Mouse (Mus musculus) c-Kit-positive CD71-negative TER-119-negative erythroid progenitor cells, embryonic 14.5 days (primary cell): Measurements from ENCODE around the gene Maea.

Experiments
- DNase-seq: peaks from one replicate; pipeline ENCODE4 v3.0.0-alpha.2; 2013; ENCODE audit warnings: low read depth

Gene Maea

DNA sequence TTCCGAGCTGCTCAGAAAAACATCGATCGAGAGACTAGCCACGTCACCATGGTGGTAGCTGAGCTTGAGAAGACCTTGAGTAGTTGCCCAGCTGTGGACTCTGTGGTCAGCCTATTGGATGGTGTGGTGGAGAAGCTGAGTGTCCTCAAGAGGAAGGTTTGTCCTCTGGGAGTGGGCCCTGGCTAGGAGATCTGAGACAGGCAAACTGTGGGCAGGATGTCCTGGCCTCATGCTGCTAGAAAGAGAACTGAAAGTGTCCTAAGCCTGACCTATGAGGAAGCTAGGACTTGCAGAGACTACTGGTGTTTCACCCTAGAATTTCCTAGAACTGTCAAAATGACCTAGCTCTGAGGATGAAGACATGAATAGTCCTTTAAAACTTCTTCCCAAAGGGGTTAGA lies 23.2 kb downstream of the Maea start:
- no peak for DNase-seq

DNA sequence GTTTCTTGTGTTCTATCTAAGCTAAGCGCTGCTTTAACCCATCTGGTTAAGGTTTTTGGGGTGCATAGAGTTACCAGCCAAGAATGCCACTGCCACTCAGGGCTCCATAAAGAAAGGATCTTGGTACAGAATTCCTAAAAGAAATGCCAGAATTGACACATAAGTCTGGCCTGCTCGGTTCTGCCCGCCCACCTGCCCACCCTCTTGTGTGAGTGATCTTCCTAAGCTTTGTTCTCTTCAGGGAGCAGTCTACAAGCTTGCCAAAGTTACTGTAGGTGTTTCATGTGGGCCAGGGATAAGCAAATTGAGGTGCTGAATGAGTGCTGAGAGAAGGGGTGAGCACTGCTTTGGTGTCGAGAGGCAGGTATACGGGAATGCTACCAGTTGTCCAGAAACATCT lies 28.0 kb downstream of the Maea start:
- no peak for DNase-seq

DNA sequence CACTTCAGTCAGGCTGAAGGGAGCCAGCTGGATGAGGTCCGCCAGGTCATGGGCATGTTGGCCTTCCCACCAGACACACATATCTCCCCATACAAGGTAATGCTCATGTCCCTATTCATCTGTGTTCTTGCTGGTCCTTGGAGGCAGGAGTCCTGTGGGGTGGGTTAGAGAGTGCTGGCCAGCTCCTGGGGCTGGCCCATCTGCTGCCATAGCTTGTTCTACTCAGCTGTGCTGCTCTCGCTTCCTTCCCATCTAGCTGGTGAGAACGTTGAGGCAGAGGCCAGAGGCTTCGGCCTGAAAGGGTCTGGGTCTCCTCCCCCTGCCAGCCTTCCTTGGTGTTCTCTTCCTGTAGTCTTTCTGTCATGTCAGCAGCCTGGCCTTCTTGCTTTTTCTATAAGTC lies 33.3 kb downstream of the Maea start:
- DNase-seq = no peak

DNA sequence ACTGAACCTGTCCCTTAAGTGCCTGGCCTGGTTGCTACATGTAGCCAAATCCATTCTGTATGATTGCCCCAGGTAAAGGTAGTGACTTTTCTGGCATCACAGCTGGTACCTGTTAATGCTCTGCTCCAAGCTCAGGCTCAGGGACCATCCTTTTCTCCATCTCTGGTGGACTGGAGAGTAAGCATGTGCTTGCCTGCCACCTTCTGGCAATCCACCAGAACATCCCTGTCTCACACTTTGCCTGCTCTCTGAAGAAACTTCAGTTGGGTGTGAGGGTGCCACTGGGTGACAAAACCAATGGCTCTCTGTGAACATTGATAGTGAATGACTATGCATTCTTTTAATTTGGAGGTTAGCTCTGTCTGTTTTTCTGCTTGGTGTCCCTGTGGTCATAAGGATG lies 35.8 kb downstream of the Maea start:
- no peak for DNase-seq

DNA sequence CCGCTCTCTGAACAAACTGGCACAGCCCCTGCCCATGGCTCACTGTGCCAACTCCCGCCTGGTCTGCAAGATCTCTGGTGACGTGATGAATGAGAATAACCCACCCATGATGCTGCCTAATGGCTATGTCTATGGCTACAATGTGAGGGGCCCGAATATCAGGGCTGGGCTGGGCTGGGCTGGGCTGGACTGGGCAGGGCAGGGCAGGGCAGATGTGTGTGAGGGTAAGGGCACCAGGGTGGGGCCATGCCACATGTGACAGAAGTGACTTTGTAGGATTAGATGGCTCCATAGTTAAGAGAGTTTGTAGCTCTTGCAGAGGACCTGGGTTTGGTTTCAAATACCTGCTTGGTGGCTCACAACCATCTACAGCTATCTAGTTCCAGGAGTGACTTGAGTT lies 36.4 kb downstream of the Maea start:
- no peak for DNase-seq

DNA sequence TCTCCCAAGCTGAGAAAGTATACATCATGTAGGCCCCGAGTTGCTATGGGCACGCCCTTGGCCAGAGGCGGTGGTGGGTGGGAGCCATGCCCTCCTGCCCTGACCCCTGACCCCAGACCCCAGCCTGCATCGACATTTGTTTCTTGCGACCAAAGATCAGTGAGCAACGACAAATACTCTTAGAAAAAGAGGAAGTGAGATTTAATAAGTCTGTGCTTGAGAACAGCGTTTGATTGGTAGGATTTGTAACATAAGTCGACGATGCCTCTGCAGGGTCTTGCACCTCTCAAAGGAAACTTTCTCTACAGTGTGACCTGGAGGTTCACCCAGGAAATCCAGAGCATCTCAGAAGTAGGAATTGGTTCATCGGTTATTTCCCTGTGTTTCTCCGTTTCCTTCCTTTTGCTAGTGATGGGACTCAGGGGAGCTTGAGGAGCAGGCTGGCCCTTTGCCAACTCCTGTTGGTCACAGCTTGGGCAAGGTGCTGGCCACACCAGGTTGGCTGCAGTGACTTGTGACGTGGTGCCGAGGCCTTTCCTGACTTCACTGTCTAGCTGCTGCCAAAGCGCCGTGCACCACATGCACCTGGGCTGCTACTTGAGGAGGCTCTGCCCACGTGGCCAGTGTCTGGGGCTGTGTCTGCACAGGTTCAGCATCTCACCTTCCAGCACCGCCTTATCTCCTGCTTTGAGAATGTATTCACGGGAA lies 37.2 kb downstream of the Maea start:
- no peak for DNase-seq

DNA sequence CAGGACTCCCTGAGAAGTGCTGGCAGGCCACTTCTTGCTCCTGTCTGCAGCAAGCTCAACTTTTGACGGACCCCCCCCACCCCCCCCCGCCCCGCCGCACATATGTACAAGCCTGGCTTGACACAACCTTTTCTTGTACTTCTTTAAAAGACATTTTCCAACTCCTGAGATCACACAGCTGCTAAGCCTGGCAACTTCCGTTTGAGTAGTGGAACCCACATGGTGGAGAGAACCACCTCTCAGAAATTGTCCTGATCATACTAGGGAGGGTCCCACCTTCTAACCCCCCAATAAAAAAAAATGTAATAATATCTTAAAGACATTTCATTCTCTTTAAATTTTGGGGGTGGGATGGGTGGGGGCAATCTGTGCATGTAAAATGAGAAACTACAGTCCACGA lies 41.9 kb downstream of the Maea start:
- no peak for DNase-seq

DNA sequence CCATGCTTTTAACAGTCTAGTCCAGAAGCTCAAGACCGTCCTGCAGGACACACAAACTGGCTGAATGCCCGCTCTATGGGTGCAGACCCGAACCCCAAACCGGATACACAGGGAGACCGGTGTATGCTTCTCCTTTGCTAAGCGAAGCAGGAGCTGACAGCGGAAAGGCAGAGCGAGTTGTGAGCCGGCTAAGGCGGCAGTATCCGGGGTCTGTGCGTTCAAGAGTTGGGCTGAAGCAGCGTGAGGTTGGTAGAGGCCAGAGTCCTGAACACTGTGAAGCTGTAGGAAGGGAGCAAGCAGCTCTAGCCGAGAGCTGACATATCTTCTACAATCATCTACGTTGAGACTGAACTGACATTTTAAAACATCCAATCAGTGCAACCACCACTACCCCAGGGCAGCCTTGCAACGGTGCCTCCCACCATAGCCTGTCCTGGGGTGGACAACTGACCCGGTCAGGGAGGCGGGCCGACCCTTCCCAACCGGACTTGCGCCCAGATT lies 42.5 kb downstream of the Maea start:
- no peak for DNase-seq

DNA sequence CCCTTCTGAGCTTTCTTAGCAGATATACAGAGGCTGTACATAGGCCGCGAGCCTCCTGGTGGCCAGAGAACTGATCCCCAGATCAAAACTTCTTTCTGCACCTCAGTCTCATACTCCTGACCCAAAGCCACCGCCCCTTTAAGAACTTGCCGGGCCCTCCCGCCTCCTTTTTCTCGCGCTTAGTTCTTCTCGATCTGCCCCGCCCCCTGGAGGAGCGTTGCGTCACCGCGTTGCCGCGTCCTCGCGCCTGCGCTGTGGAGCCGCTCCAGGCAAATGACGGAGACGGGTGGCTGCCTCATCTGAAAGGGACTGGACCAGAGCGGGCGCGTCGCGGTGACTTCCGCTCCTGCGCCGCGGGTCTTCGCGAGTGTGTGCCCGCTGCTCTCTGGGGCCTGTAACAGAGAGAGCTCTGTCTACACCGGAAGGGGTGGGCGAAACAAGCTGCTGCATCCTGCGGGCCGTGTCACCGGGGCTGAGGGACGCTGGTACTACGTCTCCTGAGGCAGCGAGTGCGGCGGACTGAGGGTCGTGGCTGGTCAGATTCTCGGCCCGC lies 43.1 kb downstream of the Maea start, which contains the start of gene Uvssa:
Gene Uvssa, plus strand, starts transcription at position 248 of the 553 bp plus-strand sequence.
- peak; percentile 99 for DNase-seq

DNA sequence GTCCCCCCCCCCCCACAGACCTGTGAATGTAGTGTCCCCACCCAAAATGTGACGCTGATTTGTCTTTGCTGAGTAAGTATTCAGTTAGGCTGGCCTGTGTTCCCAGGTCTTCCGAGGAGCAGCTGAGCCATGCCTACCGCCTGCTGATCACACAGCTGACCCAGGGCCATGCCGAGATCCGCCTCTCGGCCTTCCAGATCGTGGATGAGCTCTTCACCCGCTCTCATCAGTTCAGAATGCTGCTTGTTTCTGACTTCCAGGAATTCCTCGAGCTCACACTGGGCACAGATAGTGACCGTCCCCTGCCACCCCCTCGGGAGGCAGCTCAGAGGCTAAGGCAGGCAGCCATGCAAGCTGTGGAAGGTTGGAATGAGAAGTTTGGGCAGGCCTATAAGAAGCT lies 52.2 kb downstream of the Maea start:
- DNase-seq = no peak

DNA sequence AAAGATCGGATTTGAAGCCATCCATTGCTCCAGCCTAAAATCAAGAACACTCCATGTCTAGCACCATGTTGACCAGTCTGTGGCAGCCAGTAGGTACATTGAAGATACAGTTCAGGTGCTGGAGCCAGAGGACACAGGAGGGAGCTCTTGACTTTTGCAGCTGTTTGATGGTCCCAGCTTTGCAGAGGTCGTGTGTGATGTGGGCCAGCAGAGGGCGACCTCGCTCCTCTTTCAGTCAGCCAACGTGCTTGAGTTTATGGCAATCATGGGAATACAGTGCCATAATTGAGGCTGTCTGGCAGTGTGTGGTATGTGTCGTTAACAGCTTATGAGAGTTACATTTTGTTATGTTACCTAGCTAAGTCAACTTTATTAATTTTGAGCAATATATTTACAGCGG lies 58.5 kb downstream of the Maea start:
- peak; percentile 50 for DNase-seq

DNA sequence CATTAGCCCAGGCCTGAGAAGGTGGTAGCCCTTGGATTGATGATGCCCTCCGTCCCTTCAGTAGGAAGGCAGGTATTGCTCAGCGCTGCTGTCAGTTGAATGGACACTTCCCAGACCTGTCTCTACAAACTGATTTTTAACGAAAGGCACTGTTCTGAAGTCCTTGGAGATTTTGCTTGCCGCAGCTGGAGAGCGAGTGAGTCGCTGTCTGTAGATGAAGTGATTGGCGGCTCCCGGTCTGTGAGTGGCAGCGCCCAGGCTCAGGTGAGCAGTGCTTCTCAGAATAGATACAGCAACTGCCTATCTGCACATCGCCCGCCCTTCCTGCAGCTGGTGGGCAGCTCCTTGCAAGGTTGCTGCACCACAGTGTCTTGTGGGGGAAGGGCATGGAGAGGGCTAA lies 60.4 kb downstream of the Maea start:
- no peak for DNase-seq

DNA sequence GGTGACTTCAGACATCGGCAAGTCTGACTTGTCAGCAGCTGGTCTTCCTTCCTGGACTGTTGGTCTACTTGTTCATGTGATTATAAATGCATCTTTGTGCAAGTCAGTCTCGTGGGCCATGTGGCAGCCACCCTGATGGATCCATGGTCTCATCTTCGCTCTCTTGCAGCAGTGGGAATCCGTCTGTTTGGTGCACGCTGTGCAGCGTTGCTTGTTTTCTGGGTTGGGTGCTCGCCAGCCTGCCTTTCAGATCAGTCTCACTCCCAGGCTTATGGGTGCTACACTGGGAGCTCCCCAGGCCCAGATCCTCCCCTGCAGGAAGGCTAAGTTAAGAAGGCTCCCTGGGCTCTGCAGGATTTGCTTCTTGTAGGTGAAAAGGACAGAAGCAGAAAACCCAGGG lies 61.5 kb downstream of the Maea start:
- no peak for DNase-seq

DNA sequence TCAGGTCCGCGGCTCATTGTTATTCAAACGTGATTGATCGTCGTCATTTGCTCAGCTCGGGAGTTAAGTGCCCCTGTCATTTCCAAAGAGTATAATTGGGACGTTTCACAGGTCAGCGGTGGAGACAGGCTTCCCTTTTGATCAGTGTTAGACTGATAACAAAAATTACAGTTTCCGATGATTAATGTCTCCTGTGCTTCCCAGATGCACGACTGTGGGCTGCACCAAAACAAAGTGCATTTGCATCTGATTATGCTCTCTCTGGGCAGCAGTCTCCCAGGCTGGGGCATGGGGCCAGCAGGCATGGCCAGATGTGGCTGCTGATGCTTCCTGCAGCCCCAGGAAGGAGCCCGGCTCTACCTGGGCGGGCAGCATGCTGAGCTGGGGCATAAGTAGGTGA lies 65.5 kb downstream of the Maea start:
- no peak for DNase-seq

DNA sequence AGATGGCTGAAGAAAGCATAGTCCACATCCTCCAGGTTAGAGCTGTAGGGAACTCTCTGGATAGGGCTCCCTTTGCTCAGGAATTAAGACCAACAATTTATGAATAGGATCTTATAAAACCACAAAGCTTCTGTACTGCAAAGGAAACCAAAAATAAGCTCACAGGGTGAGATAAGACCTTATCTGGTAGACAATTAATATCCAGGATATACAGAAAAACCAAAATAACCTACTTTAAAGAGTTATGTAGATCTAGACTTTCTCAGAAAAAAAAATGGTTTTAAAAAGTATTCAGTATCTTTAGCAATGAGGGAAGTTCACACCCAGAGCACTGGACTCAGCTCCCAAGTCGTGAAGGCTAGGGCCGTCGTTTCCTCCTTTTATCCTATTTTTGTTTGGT lies 85.0 kb downstream of the Maea start:
- DNase-seq = no peak
